Mouse (Mus musculus): ENCODE measurements at regions not wholly inside any gene's neighbourhood (a gene's known extent, or its start where the extent isn't known, plus 50 kb on each side); places are given as distances from the start of the nearest gene placed in this dataset.

DNA sequence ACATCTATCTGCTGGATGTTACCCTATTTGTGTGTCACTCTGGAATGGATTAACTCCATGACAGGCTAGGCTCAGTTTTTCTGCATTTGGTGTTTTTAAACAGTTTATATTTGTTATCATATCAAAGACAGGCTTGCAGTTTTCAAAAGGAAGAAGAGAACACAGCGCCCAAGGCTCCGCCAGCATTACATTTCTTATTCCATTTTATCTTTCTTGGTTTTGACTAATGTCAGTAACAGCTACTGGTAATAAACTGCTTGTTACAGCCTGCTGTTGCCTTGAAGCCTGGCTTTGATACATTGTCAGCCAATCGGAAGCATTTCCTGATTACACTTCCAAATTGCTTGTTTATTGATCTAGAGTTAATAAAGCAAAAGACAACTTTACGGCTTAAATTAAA is 219.4 kb upstream of the Mdfic start:
- TF ChIP-seq CTCF (IDR thresholded peaks at IDR 0.05; ENCODE audit: borderline replicate concordance, extremely low read depth, insufficient read depth, insufficient read length) = no peak
- TF ChIP-seq POLR2A (IDR thresholded peaks at IDR 0.05; ENCODE audit: borderline replicate concordance, extremely low read depth, insufficient read depth, insufficient read length, poor library complexity, severe bottlenecking) = no peak
